In the genomic region with DNA sequence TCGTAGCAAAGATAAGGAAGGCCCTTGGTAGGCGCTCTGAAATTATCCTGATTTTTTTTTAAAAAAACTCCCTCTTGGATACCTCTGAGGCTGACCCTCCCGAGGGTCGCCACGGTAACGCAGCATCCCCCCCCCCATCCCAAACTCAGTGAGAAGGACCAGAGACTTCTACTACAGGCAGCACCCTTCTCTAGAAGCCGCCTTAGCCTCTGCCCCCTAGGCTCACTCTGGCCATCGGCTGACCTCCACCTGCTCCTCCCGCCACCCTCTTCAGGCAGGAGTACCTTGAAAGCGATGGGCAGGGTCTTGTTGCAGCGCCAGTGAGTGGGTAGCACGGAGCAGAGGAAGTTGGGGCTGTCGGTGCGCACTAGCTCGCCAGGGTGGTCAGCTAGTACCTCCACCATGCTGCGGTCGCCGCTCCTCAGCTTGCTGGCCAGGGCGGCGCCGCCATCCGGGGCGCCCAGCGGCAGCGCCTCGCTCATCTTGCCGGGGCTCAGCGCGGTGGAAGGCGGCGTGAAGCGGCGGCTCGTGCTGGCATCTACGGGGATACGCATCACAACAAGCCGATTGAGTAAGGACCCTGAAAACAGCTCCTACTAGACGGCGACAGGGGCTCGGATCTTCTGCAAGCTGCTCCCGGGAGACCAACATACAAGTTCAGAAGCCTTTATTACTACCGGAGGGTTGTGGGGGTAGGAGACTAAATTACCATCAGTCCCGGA, we compare ENCODE assay signal across 8 mouse cellular contexts.
DNase-seq lines count a peak whose midpoint lies in the region; ATAC-seq lines count a peak whose summit lies in the region.

No protein-coding gene starts in this region.

- no peak overlapping the region for H3K9ac ChIP-seq in forebrain, embryonic 14.5 days (ENCODE audit: low read length)
- H3K9ac ChIP-seq in kidney, embryonic 15.5 days: no peak overlapping the region

- peak overlapping the region; percentile 26 for H3K4me2 ChIP-seq in forebrain, embryonic 14.5 days (ENCODE audit: low read length)
- H3K4me2 ChIP-seq in kidney, embryonic 15.5 days: peak overlapping the region; percentile 56

- no peak for ATAC-seq in forebrain, embryonic 14.5 days
- no peak for ATAC-seq in kidney, embryonic 15.5 days (replicated peaks; ENCODE audit: low FRiP score)
- no peak for ATAC-seq in erythroid progenitor cell, adult 5-6 weeks (replicated peaks; ENCODE audit: low FRiP score, poor library complexity, severe bottlenecking)

- H3K9me3 ChIP-seq in forebrain, embryonic 14.5 days (replicated peaks; ENCODE audit: control insufficient read depth, low read length): no peaks in the 10 kb centered on the region
- no peaks in the 10 kb centered on the region for H3K9me3 ChIP-seq in kidney, embryonic 15.5 days (replicated peaks)

- H3K4me1 ChIP-seq in forebrain, embryonic 14.5 days (ENCODE audit: control insufficient read depth, insufficient read depth, low read length): peaks cover 14% of the 10 kb centered on the region; the same call in 1 of the 2 replicates
- peaks cover 53% of the 10 kb centered on the region for H3K4me1 ChIP-seq in kidney, embryonic 15.5 days

- DNase-seq in kidney, adult 18-20 months: peak; percentile 20
- DNase-seq in kidney, postnatal 25 days: no peak
- DNase-seq in T-cell, adult 2 months (ENCODE audit: low spot score): peak; percentile 2
- no peak for DNase-seq in forebrain, embryonic 14.5 days (ENCODE audit: low spot score)
- peak; percentile 61 for DNase-seq in lung, postnatal 4 days
- no peak for DNase-seq in layer of hippocampus, postnatal 10 days (ENCODE audit: low spot score in 2 of 2)

- H3K27me3 ChIP-seq in forebrain, embryonic 14.5 days (replicated peaks; ENCODE audit: control insufficient read depth, insufficient read depth, low read length): peaks cover 88% of the 10 kb centered on the region
- peaks cover 79% of the 10 kb centered on the region for H3K27me3 ChIP-seq in kidney, embryonic 15.5 days

- no peaks in the 10 kb centered on the region for H3K36me3 ChIP-seq in forebrain, embryonic 14.5 days (ENCODE audit: control insufficient read depth, insufficient read depth, low read length)
- H3K36me3 ChIP-seq in kidney, embryonic 15.5 days: no peaks in the 10 kb centered on the region

- H3K4me3 ChIP-seq in forebrain, embryonic 14.5 days (ENCODE audit: low read depth, low read length): no peak overlapping the region; the same call in 1 of the 2 replicates
- peak overlapping the region; percentile 37 for H3K4me3 ChIP-seq in kidney, embryonic 15.5 days (replicated peaks)

- H3K27ac ChIP-seq in forebrain, embryonic 14.5 days (ENCODE audit: low read depth, low read length): no peak overlapping the region
- no peak overlapping the region for H3K27ac ChIP-seq in kidney, embryonic 15.5 days

- under 1% methylated on average over 43 of the region's 43 CpGs for WGBS in forebrain, embryonic 14.5 days
- under 1% methylated on average over 43 of the region's 43 CpGs for WGBS in kidney, embryonic 15.5 days

Comparison
In these comparisons a context has a peak if more than half of its experiments do, and no peak if none do; other contexts are left out.
1. DNase-seq: peak in kidney, adult 18-20 months (single experiment), T-cell, adult 2 months (single experiment) and lung, postnatal 4 days (2 of 2); none in kidney, postnatal 25 days (0 of 2), forebrain, embryonic 14.5 days (single experiment) and layer of hippocampus, postnatal 10 days (0 of 2).